Mouse (Mus musculus) G1E (cell line): ENCODE results near the gene Cs. TPM values are rescaled to one million over a fixed set of nuclear protein-coding genes. Genes with fewer than 3 reads are reported as not detected.
"Not testable (repeated sequence)": the region's sequence is repeated elsewhere in the genome, so short reads cannot be mapped to it uniquely, and the experiment has no call there.

Source experiments
- ATAC-seq: 2 replicates; pipeline ENCODE4 v1.8.0; 2016; ENCODE audit warnings: mild to moderate bottlenecking; ENCODE audit not compliant: insufficient number of reproducible peaks, poor library complexity, low FRiP score, severe bottlenecking; ENCODE audit errors: extremely low read depth
- DNase-seq: peaks from one replicate; pipeline ENCODE4 v3.0.0; 2012; ENCODE audit warnings: low spot score
- H3K27me3 ChIP-seq: 2 replicates; pipeline ENCODE4 v1.6.1; 2012; ENCODE audit warnings: mild to moderate bottlenecking, low read length, inconsistent platforms; ENCODE audit not compliant: insufficient read depth
- H3K36me3 ChIP-seq: replicated peaks from 2 replicates; pipeline ENCODE3; 2012; ENCODE audit warnings: mild to moderate bottlenecking, inconsistent platforms
- H3K4me1 ChIP-seq: 2 replicates; pipeline ENCODE4 v1.6.1; 2012; ENCODE audit warnings: low read depth, low read length, inconsistent platforms, mixed read lengths; ENCODE audit not compliant: insufficient read depth
- H3K4me3 ChIP-seq: 2 replicates; pipeline ENCODE4 v1.5.1; 2012; ENCODE audit warnings: low read depth, mild to moderate bottlenecking, inconsistent platforms, low read length, moderate library complexity, mixed read lengths
- H3K9me3 ChIP-seq: replicated peaks from 2 replicates; pipeline ENCODE4 v1.6.1; 2012; ENCODE audit warnings: inconsistent platforms
- CTCF ChIP-seq: IDR thresholded peaks from 2 replicates; pipeline ENCODE4 v1.5.1; 2012; ENCODE audit warnings: low read depth, low read length, inconsistent platforms, mixed read lengths
- GATA1 ChIP-seq: IDR thresholded peaks from 2 replicates; pipeline ENCODE4 v1.6.1; 2012; ENCODE audit warnings: borderline replicate concordance, low read length, inconsistent platforms, mixed read lengths
- GATA2 ChIP-seq: IDR thresholded peaks from 2 replicates; pipeline ENCODE4 v1.6.1; 2012; ENCODE audit warnings: low read depth, low read length, inconsistent platforms, borderline replicate concordance
- POLR2AphosphoS5 ChIP-seq: IDR thresholded peaks from 2 replicates; pipeline ENCODE4 v1.6.1; 2012; ENCODE audit warnings: low read depth, low read length, inconsistent platforms; ENCODE audit not compliant: insufficient replicate concordance
- TAL1 ChIP-seq: conservative IDR thresholded peaks from 2 replicates; pipeline ENCODE4 v1.6.1; 2012; ENCODE audit warnings: low read depth, low read length, inconsistent platforms, mixed read lengths
- polyA plus RNA-seq: library from polyadenylated mRNA; stranded (reverse); fragments of >175 nt; gene quantifications from 2 replicates; pipeline ENCODE4 v1.2.3, GENCODE M21; 2012
- total RNA-seq, 2 experiments: library from RNA; stranded (forward) in 1 of 2; stranded (reverse) in 1 of 2; fragments of 200-1000 nt in 1 of 2; fragments of >200 nt in 1 of 2; fragmentation: Nextera tagmentation in 1 of 2; gene quantifications; 2 replicates each; pipeline ENCODE4 v1.2.3; 2014 to 2017

Cs gene
- total RNA-seq (2014; fragmentation: Nextera tagmentation) (323 and 337 TPM in 2 replicates), total RNA-seq (2017) (175 and 181 TPM in 2 replicates), polyA plus RNA-seq (21.6 and 56.6 TPM in 2 replicates)

DNA sequence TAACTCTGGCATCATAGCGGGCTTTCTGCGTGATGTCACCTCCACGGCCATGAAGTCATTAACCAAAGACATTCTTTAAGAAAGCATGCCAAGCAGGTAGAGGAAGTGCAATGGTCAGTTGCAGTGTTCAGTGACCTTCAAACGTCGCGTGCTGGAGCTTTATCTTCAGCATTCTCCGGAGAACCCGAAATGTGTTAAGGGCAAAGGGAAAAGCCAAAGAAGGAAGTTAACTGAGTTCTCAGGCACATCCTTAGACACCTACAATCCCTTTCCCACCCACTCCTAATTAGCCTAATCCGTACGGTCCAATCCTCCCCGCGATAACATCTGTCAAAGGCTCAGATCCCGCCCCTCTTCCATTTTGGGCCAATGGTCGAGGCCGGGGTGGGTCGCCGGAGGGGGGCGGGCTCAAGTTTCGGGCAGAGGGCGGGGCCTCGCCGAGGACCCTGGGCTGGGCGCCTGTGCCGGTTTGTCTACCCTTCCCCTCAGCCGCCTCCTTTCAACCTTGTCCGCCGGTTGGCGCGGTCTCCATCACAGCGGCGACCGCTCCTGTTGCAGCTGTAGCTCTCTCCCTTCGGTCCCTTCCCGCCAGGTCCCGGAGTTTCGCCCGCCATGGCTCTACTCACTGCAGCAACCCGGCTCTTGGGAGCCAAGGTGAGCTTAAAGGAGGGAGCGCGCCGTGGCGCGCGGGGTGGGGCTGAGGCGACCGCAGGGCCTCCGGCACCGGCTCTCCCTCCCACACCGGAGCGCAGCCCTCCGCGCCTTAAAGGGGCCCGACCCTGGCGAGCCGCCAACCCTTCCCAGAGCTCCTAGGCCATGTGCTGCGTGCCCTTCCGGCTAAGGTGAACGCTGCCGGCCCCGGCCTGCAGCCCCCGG is at the start of gene Cs:
Gene Cs, plus strand, starts transcription at position 429 of the 876 bp plus-strand sequence.
- Histone ChIP-seq H3K4me3 (peak within 1 kb of the TSS; percentile 88), H3K9me3 (no peaks in the 10 kb centered on the region), H3K4me1 (peaks cover 75% of the 10 kb centered on the region), H3K36me3 (peaks cover 29% of the 10 kb centered on the region), H3K27me3 (no peaks in the 10 kb centered on the region)
- peak; percentile 90 for ATAC-seq
- TF ChIP-seq CTCF (no peak), POLR2AphosphoS5 (no peak), TAL1 (no peak), GATA1 (no peak), GATA2 (no peak)
- peak; percentile 84 for DNase-seq

DNA sequence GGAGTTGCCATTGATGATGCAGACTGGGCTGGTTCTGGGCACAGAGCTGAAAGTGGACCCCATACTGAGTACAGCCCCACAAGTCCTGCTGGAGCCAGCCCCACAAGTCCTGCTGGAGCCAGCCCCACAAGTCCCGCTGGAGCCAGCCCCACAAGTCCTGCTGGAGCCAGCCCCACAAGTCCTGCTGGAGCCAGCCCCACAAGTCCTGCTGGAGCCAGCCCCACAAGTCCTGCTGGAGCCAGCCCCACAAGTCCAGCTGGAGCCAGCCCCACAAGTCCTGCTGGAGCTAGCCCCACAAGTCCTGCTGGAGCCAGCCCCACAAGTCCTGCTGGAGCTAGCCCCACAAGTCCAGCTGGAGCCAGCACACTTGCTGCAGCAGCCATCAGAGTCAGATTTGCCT is 46.9 kb upstream of the Cs start:
- not testable (repeated sequence) for ATAC-seq, H3K27me3 ChIP-seq, H3K4me3 ChIP-seq, DNase-seq, H3K9me3 ChIP-seq, H3K4me1 ChIP-seq
- peaks cover 56% of the 10 kb centered on the region for H3K36me3 ChIP-seq

DNA sequence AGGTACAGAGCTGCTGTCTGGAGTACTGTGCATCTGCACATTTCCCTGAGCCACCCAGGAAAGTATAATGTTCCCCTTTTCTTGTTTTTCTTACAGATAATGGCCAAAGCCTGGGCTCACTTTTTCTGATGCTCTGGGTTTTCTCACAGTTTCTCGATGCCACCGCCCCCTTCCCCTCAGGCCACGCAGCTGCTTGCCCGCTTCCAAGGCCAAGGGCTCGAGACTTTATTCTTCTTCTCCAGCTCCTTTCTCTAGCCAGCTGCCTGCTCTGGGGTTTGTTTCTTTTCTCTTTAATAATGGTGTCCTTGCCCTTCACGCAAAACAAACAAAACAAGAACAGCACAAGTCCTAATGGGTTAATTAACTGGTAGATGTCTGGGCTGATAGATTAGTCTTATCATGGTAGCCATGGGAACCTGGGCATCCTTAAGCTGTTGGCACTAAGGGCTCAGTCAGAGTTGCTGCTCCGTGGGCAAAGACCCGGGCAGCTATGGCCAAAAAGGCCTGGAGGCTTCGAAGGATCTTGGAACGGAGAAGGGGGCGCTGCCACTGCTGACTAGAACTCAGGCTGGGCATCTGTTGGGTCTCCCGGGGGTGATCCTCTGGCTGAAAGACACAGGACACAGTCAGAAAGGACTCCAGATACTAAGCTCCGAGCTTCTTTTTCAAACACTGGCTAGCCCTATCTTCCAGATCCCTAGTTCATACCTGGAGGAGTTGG is 41.0 kb upstream of the Cs start:
- Histone ChIP-seq H3K36me3 (peaks cover 15% of the 10 kb centered on the region), H3K27me3 (peaks cover 25% of the 10 kb centered on the region), H3K4me1 (peaks cover 15% of the 10 kb centered on the region; the same call in 1 of the 2 replicates), H3K4me3 (no peak overlapping the region), H3K9me3 (no peaks in the 10 kb centered on the region)
- DNase-seq (no peak), ATAC-seq (no peak)
- TF ChIP-seq GATA2 (no peak), POLR2AphosphoS5 (no peak), GATA1 (no peak)

DNA sequence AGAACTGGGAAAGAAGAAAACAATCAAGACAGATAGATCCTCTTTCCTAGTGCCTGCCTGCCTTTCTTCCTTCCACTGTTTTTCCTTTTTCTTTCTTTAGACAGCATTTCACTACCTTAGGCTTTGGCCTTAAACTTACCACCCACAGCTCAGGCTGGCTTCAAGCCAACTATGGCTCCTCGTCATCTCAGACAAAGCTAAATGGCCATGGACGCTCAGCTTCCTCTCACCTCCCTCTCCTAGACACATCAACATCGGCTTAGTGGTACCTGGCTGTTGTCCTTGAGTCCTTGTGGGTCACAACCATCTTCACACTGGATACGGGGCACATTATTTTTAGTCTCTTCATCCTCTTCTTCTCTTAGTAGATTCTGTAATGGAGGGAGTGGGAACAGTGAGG is 40.3 kb upstream of the Cs start:
- Histone ChIP-seq H3K27me3 (peaks cover 25% of the 10 kb centered on the region), H3K9me3 (no peaks in the 10 kb centered on the region), H3K4me3 (no peak overlapping the region), H3K36me3 (peaks cover 8% of the 10 kb centered on the region), H3K4me1 (peaks cover 21% of the 10 kb centered on the region)
- DNase-seq (no peak), ATAC-seq (no peak)
- TF ChIP-seq POLR2AphosphoS5 (no peak), CTCF (no peak), GATA1 (no peak), TAL1 (no peak), GATA2 (no peak)

DNA sequence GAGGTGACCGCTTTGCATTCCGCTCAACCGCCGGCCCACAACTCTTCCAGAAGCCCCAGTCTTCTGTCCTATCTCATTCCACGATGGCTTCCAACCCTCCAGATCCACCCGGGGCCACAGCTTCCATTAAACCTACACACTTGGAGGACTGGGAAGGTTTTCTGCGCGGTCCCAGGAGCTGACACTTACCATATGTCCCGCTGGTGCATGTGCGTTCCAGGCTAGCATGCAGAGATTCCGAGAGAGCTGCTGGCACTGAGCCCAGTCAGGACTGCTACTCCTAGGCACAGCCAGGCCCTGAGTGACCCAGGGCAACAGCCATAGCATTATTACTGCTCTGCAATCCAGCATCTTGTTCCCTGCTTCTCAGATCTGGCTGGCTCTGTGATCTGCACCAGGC is 39.9 kb upstream of the Cs start:
- Histone ChIP-seq H3K36me3 (peaks cover 4% of the 10 kb centered on the region), H3K4me1 (peaks cover 25% of the 10 kb centered on the region), H3K4me3 (no peak overlapping the region), H3K9me3 (no peaks in the 10 kb centered on the region), H3K27me3 (peaks cover 25% of the 10 kb centered on the region)
- DNase-seq (no peak), ATAC-seq (no peak)
- no peak for TF ChIP-seq TAL1
- no peak for TF ChIP-seq GATA1
- no peak for TF ChIP-seq POLR2AphosphoS5
- no peak for TF ChIP-seq GATA2
- TF ChIP-seq CTCF: no peak

DNA sequence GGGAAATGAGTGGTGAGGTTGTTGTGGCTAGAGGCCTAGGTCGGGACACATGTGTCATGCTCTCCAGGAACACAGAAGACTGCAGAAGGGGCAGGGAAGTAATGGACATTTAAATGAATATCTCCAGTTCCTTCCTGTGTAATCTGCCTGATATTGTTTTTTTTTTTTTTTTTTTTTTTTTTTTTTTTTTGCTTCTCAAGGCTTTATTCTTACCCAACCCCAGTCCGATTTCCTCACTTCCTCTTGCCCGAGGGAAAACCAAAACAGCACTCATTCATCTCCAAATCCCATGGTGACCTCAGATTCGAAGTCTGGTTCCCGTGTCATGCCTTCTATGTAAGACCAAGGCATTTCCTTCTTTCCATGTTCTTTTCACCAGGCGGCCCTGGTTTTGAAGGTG is 39.3 kb upstream of the Cs start:
- ATAC-seq (no peak), DNase-seq (no peak)
- H3K27me3 ChIP-seq: peaks cover 25% of the 10 kb centered on the region
- H3K9me3 ChIP-seq: no peaks in the 10 kb centered on the region
- no peak for TF ChIP-seq POLR2AphosphoS5
- no peak for TF ChIP-seq GATA1
- TF ChIP-seq CTCF: no peak
- TF ChIP-seq GATA2: no peak
- TF ChIP-seq TAL1: no peak
- H3K4me1 ChIP-seq: peaks cover 25% of the 10 kb centered on the region
- no peaks in the 10 kb centered on the region for H3K36me3 ChIP-seq
- H3K4me3 ChIP-seq: no peak overlapping the region
